Mouse (Mus musculus) left cerebral cortex, postnatal 10 days (tissue): ENCODE measurements around the gene Hoxd8. TPM values are rescaled to one million over a fixed set of nuclear protein-coding genes. Genes with fewer than 3 reads are reported as not detected.

Source experiments
- DNase-seq, 2 experiments: peaks; one replicate each; pipeline ENCODE4 v3.0.0; 2021 to 2022; ENCODE audit warnings: low spot score in 2 of 2, mixed read lengths in 1 of 2; ENCODE audit errors: extremely low spot score in 1 of 2
- intact Hi-C: fragments of 180-260 bp; cut with DNase I; formaldehyde crosslinking; loops from one replicate; pipeline ENCODE4 v1.15.1; 2025
- total RNA-seq, 2 experiments: library from RNA; stranded (reverse); gene quantifications; 2 replicates each; pipeline ENCODE4 v1.2.3; 2021

Gene Hoxd8
- total RNA-seq, 2 experiments from 2014 or later, result not detected

DNA sequence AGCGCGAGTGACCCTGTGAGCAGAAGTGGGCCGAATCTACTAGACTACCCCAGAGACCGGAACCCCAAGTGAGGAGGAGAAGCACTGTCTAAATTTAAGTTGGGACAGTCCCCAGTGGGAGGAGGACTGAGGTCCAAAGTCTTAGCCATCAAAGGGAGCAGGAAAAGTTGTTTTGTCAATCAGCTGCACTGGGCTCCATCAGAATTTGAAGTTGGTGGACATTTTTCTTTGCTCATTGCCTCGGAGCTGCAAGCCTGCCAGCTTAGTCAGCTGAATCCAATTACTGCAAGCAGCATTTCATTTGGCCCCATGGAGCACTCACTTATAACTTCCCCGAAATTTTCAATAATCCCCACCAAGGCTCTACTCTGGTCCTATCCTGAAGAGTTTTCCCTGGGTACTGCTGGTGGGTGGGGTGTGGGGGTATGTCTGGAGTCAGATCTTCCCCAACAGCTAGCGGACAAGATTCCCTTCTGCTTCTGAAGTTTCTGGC is 33.2 kb downstream of the Hoxd8 start:
- intact Hi-C loops, result no loop called here
- no peak for DNase-seq

DNA sequence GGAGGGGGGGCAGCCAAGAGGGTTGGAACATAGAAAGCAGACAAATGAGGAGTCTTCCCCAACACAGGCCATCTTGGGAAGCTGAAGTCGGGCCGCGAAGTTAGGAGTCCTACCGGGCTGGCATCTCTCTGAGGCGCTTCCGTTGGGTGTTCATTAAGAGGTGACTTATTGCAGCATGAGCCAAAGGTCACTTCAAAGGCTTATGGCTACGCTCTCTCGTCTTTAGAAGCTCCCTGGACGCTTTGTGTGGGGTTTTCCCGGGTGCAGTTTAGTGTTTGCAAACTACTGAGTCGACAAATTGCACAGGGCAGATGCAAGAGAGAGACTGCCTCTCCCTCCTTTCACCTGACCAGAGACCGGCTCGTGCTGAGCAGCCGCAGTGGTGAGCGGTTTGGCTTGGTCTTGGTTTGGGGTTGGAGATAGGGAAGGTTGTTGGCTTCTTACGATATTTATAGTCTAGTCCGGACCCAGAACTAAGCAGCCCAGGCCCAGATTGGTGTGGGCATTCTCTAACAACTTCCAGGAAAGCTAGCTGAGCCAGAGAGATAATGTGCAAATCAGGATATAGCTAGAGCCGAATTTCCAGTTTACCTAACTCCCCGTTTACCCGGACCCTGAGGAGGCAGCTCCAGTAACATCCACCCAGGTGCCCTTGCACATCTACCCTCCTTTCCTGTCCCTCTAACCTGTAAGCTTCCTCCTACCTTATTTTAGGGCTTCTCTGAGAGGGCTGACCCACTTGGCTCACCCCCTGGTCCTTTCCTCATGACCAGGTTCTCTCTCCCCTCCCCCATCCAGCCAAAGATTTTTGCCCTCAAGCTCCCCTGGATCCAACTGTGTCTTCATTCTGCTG is 34.4 kb downstream of the Hoxd8 start:
- no peak for DNase-seq
- intact Hi-C loops, result no loop called here

DNA sequence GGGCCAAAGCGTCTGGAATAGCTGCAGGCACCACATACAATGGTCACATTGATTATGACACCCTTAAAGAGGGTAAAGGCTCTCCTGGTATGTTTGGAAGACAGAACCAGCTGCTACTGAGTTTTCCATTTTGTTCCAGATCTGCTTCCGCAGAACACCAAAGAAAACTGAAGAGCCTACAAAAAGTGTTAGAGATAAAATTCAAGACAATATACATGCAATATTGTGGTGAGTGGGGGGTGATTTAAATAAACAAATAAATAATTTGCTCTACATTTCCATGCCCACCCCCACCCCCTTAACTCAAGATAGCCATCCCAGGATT is 35.0 kb downstream of the Hoxd8 start:
- DNase-seq, result no peak
- intact Hi-C loops, result no loop called here

DNA sequence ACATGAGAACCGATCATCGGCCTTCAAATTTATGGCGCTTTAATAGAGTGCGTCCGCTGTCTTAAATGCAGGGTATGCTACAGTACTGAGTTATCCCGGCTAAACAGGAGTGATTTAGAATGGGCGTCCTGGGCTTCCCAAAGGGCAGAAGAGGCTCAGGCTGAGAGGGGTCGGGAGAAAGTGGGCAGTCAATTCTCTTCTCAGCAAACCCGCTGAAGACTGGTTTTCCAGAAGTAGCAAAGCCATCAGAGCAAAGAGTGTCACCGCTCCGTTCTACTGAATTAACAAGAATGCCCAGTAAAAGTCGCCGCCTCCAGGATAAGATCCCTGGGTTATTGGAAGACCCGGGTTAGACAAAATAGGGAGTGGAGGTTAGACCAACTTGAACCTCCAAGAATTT is 35.5 kb downstream of the Hoxd8 start:
- DNase-seq, result no peak
- intact Hi-C loops, result no loop called here

DNA sequence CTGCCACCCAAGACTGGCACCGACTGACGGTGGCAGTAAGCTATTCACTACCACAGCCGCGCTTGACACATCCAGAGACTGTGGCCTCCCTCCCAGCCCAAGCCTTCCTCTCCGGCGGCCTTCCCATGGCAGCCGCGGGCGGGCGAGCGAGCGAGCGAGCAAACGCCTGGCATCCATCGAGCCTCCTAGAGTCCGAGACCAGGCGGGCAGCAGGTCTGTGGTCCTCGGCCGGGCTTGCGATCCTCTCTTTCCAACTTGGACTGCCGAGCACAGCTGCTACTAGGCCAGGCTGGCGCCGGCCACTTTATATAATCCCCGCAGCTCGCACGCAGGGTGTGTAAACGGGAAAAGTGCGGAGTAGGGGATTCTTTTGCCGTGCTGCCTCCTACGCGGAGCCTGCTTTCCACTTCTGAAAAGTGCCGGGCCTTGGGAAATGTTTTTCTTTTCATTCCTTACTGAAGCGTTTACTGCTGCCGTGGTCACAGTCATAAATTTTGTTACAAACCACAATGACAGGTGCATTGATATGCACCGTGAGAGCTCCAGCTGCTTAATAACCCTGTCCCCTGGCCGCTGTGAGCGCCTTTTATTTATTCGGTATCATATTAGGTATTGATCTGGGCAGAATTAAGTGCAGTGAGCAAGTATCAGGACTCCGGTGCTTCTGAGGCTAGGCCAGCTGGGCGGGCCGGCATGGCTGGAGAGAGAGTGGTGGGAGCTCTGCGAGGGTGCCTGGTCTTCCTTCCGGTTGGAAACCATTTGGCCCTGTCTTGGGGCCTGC is 36.1 kb downstream of the Hoxd8 start:
- intact Hi-C loops, result no loop called here
- no peak for DNase-seq

DNA sequence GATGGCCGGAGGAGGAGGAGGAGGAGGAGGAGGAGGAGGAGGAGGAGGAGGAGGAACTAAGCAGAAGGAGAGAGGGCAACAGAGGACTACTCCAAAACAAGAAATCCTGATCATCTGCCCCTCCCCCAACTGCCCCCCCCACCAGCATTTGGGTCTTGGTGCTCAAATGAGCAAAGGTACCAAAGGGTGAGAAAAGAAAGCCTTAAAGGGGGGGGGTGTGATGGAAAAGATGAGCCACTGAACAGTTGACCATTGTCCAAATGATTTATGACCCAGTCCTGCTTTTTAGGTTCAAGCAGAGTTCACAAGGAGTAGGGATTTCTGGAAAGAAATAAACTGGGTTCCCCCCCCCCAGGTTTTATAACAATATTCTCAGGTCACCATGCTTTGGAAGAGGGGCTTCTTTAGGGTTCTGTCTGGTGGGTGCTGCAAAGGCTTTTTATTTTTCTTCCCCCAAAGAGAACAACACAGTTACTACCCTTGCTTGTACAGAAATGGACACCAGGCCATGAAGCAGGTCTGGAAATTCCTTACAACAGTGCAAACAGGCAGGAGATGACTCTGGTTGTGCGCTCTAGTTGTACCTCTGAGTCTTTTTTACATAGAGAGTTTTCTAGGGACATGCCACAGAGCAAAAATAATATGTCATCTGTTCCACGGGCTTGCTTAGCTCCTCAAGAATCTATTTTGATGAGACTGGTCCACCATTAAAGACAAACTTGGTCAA is 37.0 kb downstream of the Hoxd8 start:
- intact Hi-C loops, result no loop called here

DNA sequence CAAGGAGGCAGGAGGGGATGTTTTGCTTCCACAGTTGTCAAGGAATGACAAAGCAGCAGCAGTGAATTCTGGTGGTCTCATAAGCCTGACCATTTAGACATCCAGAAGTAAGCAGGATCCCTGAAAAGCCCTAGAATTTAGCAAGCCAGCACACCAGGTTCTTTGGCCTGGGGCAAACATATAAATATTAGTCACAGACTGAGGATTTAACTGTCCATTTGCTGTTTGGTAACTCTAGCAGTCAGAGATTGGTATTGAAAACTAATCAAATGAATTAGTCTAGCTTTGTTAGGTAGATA is 37.5 kb downstream of the Hoxd8 start:
- DNase-seq, result no peak
- intact Hi-C loops, result no loop called here

More for the DNA sequence above, 37.0 kb downstream of the Hoxd8 start:
- no peak for DNase-seq

DNA sequence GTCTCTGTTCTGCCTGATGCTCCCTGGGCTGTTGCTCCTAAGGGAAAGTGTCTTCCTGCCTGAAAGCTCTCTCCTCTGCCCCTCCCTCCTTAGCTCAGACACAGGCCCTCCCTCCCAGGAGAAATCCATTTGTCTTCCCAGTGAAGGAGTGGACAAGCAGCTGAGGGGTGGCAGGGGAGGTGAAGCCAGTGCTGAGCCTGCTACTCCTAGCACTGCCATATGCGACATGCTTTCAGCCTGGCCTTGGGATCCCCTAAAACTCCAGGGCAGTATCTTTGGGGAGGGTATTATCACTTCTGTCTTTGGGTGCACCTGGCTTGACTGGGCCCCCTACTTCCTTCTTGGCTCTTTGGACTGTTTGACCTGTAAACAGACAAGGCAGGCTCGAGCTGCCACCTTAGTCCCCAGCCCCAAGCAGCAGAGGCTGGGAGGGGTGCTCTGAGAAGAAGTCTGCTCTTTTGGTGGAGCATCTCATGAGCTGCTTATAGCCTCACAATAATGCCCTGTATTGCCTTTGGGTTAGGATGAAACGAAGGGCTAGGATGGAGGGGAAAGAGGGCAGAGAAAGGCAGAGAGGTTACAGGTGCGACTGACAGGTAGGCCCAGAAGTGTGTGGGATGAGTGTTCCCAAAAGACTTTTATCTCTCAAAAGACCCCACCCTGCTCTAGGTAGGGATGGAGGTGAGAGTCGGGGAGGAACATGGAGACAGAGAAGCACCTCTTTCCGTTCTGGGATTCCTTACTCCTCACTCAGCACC is 41.3 kb downstream of the Hoxd8 start:
- no peak for DNase-seq

DNA sequence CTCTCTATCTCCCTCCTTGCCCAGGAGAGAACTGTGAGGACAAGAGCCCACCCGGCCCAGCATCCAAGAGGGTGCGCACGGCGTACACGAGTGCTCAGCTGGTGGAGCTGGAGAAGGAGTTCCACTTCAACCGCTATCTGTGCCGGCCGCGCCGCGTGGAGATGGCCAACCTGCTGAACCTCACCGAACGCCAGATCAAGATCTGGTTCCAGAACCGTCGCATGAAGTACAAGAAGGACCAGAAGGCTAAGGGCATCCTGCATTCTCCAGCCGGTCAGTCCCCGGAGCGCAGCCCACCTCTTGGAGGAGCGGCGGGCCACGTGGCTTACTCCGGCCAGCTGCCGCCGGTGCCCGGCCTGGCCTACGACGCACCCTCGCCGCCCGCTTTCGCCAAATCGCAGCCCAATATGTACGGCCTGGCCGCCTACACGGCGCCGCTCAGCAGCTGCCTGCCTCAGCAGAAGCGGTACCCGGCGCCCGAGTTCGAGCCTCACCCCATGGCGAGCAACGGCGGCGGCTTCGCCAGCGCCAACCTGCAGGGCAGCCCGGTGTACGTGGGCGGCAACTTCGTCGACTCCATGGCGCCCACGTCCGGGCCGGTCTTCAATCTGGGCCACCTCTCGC is 42.0 kb downstream of the Hoxd8 start:
- intact Hi-C loops, result no loop called here
- no peak for DNase-seq

More for the DNA sequence above, 41.3 kb downstream of the Hoxd8 start:
- intact Hi-C loops, result no loop called here

DNA sequence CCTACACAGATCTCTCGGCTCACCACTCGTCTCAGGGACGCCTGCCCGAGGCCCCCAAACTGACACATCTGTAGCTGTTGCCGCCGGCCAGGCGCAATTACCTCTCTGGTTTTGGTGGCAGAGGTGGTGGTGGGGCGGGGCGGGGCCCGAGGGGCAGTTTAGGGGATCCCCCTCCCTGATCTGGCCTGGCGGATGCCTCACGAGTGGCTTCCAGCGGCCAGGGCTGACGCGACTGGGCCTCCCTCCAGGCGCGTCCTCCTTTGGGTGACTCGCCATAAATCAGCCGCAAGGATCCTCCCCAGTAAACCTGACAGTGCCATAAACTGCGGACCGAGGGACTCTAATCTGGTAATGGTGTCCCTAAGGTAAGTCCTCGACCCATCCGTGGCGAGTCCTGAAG is 42.6 kb downstream of the Hoxd8 start:
- intact Hi-C loops, result no loop called here
- DNase-seq, result no peak

DNA sequence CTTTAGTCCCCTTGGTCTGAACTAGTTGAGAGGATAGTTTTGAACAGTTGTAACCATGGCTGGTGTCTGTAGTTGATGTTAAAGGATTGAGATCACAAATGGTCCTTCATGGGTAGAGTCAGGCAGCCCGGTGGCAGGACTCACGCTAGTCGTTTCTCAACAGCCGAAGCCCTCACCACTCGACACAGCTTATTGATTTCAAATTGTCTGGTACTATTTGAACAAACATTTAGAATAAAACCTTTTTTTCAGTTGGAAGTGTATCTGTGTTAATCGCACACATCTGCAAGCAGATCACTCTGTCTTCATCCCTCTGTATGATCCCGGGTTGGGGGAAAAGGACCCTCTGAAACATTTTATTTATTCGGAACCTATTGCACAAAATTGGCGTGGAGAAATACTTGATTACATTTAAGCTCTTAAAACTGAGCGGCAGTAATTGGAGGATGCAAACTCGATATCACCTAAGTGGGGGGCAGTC is 43.3 kb downstream of the Hoxd8 start:
- no peak for DNase-seq
- intact Hi-C loops, result no loop called here

DNA sequence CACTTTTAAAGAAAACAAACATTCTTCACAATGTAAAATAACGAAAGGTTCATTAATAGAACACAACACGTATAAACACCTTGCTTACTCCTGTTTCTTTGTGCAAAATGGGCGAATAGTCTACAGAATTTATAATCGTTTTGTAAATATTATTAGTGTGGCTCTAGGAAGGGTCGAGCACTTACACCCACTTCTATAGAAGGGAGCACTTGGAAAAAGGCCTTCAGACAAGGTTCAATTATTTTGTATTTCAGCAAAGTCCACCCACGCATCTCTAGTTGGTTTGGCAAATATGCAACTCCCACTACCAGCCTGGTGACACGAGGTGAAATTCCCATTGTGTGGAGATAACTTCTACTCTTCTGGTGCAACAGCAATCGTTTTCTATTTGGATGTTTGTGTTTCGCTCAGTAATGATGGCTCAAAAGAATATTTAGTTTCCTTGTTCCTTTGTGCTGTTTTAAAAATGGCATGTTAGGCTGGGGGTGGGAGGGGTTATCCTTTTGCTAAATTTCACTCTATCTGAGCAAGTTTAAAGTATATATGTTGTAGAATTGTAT is 44.1 kb downstream of the Hoxd8 start:
- intact Hi-C loops, result no loop called here
- DNase-seq, result no peak

DNA sequence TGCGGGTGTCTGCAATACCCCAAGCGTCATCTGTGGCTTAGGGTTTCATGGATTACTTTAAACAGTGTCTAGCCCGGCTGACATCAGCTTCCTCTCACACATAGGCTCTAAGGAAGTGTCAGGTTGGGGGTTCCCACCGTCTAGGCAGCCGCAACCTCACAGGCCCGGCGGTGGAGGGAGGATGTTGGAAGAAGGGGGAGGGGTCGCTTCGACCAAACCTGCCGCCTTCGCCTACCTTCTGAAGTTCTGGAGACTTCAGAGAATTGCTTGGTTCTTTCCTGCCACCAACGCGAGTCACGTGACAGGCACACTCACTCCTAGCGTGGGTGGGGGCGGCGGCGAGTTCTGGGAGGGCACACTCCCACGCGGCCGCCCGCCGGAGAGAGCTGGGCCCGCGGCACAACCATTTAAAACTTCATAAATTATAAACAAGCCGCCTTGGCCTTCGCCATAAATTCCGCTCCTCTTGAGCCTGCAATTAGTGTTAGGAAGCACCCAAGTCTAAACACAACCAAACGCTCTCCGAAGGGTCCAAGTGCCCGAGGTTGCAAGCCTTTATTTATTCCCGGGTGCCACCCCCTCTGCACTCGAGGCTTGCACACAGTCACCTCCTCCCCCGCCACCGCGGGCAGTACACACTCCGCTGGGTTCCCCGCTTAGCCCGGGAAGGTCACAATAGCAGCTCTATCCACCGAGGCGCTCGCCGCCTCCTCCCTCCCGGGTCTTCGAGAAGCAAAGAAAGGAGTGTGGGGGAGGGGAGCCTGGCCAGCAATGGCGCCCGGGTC is 45.1 kb downstream of the Hoxd8 start:
- peak in 1 of 2 experiments; percentile 41 for DNase-seq
- intact Hi-C loops, result loop anchor here (10.0 kb wide), 1 partner anchor 215 kb away; no protein-coding TSS in a partner anchor

DNA sequence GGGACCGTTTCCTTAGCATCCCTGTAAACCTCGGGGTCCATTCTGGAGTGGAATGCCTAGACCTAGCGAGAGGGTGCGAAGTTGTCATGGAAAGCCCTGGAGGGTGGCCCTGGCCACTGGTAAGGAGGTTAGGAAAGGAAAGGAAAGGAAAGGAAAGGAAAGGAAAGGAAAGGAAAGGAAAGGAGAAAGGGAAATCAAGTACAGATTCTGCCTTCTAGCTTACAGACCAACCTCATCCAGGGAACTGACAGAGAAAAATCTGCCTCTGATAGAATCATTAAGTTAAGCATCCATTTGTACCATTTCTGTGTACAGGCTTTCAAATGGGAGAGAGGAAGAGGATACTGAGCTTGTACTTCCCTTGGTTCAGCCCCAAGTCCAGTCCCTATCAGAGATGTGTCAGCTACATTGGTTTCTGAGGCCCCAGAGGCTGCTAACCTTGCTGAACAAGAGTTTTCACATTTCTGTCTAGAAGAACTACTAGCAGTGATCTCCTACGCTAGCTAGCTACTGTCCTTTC is 46.4 kb downstream of the Hoxd8 start:
- intact Hi-C loops, result loop anchor here (10.0 kb wide), 1 partner anchor 214 kb away; no protein-coding TSS in a partner anchor
- no peak for DNase-seq

DNA sequence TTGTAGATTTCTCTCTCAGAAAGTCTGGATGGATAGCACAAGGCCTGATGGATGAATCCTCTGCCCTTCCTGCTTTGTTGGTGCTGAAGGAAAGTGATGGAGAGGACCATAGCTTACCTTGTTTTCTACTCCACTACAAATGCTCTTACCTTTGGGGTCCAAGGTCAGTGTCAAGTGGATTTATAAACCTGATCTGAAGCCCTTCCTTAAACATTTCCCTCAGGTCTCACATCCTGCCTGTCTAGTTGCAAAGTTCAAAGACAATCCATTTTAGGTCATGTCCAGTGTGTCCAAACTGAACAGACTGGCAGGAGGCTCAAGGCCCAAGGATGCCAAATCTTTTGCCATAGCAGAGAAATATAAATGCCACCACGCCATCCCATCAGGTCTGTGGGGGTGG is 47.4 kb downstream of the Hoxd8 start:
- DNase-seq, result no peak
- intact Hi-C loops, result loop anchor here (10.0 kb wide), 1 partner anchor 213 kb away; no protein-coding TSS in a partner anchor

DNA sequence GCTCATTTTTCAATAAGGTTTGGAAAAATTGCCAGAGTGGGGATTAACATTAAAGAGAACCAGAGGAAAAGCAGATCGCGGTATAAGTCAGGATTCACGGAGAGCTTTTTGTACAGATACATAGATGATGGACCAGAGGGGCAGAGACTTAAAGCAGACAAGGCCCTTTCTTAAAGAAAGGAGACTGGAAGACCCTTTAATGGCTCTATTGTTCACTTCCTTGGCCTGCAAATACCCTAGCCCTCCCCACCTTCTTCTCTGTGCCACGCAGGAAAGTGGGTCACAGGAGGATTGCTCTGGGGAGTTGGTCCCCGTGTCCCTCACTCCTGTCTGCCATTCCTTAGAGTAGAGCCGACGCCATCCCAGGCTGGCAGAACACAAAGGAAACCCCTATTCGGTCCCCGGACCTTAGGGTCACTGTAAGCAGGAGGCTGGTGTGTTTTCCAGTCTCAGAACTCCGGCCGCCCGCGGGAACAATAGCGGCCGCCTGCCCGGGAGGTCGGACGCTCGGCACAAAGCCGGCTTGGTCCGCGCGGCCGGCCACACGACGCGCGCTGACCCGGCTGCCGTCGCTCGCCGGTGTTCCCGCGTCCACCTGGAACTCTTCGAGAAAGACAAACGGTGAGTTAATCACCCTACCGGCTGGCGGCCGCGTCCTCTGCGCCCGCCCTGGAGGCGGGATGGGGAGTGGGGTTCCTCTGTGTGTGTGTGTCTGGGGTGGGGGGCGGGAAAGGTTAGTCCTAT is 48.2 kb downstream of the Hoxd8 start:
- DNase-seq, result no peak
- intact Hi-C loops, result loop anchor here (10.0 kb wide), 1 partner anchor 212 kb away; no protein-coding TSS in a partner anchor
